Mouse (Mus musculus): ENCODE results near the gene Pcyox1. TPM values are rescaled to one million over a fixed set of nuclear protein-coding genes. Genes with fewer than 3 reads are reported as not detected.

The Pcyox1 gene
- polyA plus RNA-seq, 1 experiment from 2014 or later = 119 TPM

DNA sequence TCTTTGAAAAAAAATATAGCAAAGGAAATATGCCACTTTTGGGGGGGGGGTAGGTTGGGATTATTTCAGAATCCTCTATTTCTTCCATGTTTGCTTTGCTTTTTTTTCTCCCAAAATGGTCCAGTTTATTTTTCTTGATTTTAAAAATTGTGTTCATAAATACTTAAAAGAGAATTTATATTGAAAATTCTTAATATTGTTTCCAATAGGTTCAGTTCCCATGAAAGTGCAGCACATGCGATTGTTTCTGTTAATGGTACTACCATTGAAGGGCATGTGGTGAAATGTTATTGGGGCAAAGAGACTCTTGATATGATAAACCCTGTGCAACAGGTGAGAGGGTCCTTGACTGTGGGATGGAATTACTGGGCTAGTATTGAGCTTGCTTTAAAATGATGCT is 29.4 kb upstream of the Pcyox1 start, which contains the start of gene Gm44790:
TSS of gene Gm44790 (plus strand) at position 301 of the 400 bp plus-strand sequence.
- Histone ChIP-seq H3K27ac (ENCODE audit: low read length) (no peak within 1 kb of the TSS), H3K4me1 (ENCODE audit: control insufficient read depth, insufficient read depth, low read length) (no peaks in the 10 kb centered on the region), H3K36me3 (ENCODE audit: control insufficient read depth, insufficient read depth, low read length) (peaks cover 14% of the 10 kb centered on the region; the same call in 1 of the 2 replicates), H3K27me3 (ENCODE audit: control insufficient read depth, insufficient read depth, low read length) (no peaks in the 10 kb centered on the region), H3K4me2 (ENCODE audit: low read depth, low read length) (no peak within 1 kb of the TSS), H3K9me3 (replicated peaks; ENCODE audit: control insufficient read depth, low read length) (no peaks in the 10 kb centered on the region), H3K4me3 (replicated peaks; ENCODE audit: low read length) (no peak within 1 kb of the TSS), H3K9ac (ENCODE audit: low read length) (no peak within 1 kb of the TSS)
- ATAC-seq (ENCODE audit: insufficient read depth, low FRiP score) = no peak
- 98% methylated on average over 1 of the region's 1 CpGs for WGBS

DNA sequence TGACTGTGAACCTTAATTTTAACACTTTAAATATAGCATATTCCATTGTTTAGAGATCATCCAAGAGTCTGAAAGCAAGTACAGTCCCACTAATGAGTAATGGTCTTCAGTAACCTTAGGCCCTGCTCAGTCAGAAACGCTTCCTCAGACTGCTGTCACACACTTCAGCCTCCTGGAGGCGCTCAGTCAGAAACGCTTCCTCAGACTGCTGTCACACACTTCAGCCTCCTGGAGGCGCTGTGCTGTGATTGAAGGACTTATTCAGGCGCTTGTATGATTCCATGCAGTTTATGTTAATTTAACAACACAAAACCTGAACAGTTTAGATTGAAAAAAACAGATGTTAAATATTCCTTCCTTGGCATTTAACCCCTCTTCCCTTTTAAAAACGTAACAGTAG is 23.5 kb upstream of the Pcyox1 start:
- 77% methylated on average over 6 of the region's 6 CpGs for WGBS

DNA sequence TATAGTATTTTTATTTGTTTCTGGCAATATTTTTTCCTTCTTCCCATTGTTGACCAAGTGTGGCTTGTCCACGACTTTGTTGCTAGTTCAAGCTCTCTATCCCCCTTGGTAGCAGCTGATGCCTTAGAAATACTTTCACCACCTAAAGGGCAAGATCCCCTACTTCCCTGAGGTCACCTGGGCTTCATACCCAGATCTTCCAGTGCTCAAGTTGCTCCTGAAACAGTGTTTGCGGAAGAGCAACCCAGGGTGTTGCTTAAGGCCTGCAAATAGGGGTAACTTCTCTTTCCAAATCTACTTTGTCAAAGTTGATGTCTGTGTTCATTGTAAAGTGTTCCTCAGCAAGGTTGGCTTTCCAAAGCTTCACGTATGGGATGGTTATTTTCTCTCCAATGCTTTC is 22.3 kb upstream of the Pcyox1 start:
- Histone ChIP-seq H3K9ac (ENCODE audit: low read length) (no peak overlapping the region), H3K4me2 (ENCODE audit: low read depth, low read length) (no peak overlapping the region), H3K4me1 (ENCODE audit: control insufficient read depth, insufficient read depth, low read length) (no peaks in the 10 kb centered on the region), H3K36me3 (ENCODE audit: control insufficient read depth, insufficient read depth, low read length) (peaks cover 25% of the 10 kb centered on the region; the same call in 1 of the 2 replicates), H3K27me3 (ENCODE audit: control insufficient read depth, insufficient read depth, low read length) (no peaks in the 10 kb centered on the region), H3K9me3 (replicated peaks; ENCODE audit: control insufficient read depth, low read length) (no peaks in the 10 kb centered on the region), H3K27ac (ENCODE audit: low read length) (no peak overlapping the region), H3K4me3 (replicated peaks; ENCODE audit: low read length) (no peak overlapping the region)
- 89% methylated on average over 3 of the region's 3 CpGs for WGBS
- no peak for ATAC-seq (ENCODE audit: insufficient read depth, low FRiP score)

More for the DNA sequence above, 23.5 kb upstream of the Pcyox1 start:
- no peak overlapping the region for H3K27ac ChIP-seq (ENCODE audit: low read length)
- ATAC-seq (ENCODE audit: insufficient read depth, low FRiP score) = no peak
- no peaks in the 10 kb centered on the region for H3K9me3 ChIP-seq (replicated peaks; ENCODE audit: control insufficient read depth, low read length)
- no peaks in the 10 kb centered on the region for H3K27me3 ChIP-seq (ENCODE audit: control insufficient read depth, insufficient read depth, low read length)
- H3K9ac ChIP-seq (ENCODE audit: low read length) = no peak overlapping the region
- no peaks in the 10 kb centered on the region for H3K4me1 ChIP-seq (ENCODE audit: control insufficient read depth, insufficient read depth, low read length)
- no peak overlapping the region for H3K4me2 ChIP-seq (ENCODE audit: low read depth, low read length)
- no peak overlapping the region for H3K4me3 ChIP-seq (replicated peaks; ENCODE audit: low read length)
- H3K36me3 ChIP-seq (ENCODE audit: control insufficient read depth, insufficient read depth, low read length) = peaks cover 29% of the 10 kb centered on the region; the same call in 1 of the 2 replicates

DNA sequence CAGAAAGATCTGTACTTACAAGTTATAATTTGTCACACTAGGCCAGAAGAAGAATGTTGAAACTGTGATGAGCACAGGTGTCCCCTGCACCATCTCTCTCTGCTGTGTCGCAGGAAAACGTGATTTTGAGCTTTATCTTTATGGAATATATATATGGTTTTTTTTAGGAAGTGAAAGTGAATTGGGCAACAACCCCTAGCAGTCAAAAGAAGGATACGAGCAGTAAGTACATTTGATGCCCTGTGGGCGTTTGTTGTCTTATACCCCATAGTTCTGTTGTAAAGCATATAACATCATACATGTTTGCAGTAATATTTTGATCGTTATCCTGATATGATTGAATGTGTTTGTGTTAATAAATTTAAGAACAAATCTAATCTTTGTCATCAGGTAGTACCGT is 21.8 kb upstream of the Pcyox1 start:
- no peak overlapping the region for H3K4me2 ChIP-seq (ENCODE audit: low read depth, low read length)
- H3K27me3 ChIP-seq (ENCODE audit: control insufficient read depth, insufficient read depth, low read length) = no peaks in the 10 kb centered on the region
- no peak for ATAC-seq (ENCODE audit: insufficient read depth, low FRiP score)
- WGBS = 88% methylated on average over 6 of the region's 6 CpGs
- H3K36me3 ChIP-seq (ENCODE audit: control insufficient read depth, insufficient read depth, low read length) = peaks cover 25% of the 10 kb centered on the region; the same call in 1 of the 2 replicates
- no peak overlapping the region for H3K27ac ChIP-seq (ENCODE audit: low read length)
- no peaks in the 10 kb centered on the region for H3K4me1 ChIP-seq (ENCODE audit: control insufficient read depth, insufficient read depth, low read length)
- no peaks in the 10 kb centered on the region for H3K9me3 ChIP-seq (replicated peaks; ENCODE audit: control insufficient read depth, low read length)
- no peak overlapping the region for H3K9ac ChIP-seq (ENCODE audit: low read length)
- H3K4me3 ChIP-seq (replicated peaks; ENCODE audit: low read length) = no peak overlapping the region

DNA sequence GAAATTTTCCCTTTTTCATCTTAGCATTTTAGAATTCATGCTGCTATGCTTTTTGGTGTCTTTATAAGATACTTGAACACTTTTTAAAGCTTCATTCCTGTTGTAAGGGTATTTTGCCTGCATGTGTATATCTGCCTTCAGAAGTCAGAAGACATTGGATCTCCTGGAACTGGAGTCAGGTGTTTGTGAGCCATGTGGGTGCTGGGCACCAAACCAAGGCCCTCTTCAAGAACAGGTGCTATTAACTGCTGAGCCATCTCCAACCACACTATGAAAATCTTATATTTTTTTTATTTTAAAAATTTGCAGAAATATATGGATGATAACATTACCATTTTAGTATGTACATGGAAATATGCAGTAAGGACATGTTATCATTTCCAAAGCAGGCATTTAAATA is 9.4 kb upstream of the Pcyox1 start:
- no peaks in the 10 kb centered on the region for H3K27me3 ChIP-seq (ENCODE audit: control insufficient read depth, insufficient read depth, low read length)
- no peaks in the 10 kb centered on the region for H3K36me3 ChIP-seq (ENCODE audit: control insufficient read depth, insufficient read depth, low read length)
- no peak overlapping the region for H3K27ac ChIP-seq (ENCODE audit: low read length)
- H3K4me1 ChIP-seq (ENCODE audit: control insufficient read depth, insufficient read depth, low read length) = peaks cover 10% of the 10 kb centered on the region; the same call in 1 of the 2 replicates
- no peak overlapping the region for H3K4me3 ChIP-seq (replicated peaks; ENCODE audit: low read length)
- H3K4me2 ChIP-seq (ENCODE audit: low read depth, low read length) = peak overlapping the region; percentile 34; the same call in 1 of the 2 replicates
- no peak overlapping the region for H3K9ac ChIP-seq (ENCODE audit: low read length)
- no peak for ATAC-seq (ENCODE audit: insufficient read depth, low FRiP score)
- H3K9me3 ChIP-seq (replicated peaks; ENCODE audit: control insufficient read depth, low read length) = no peaks in the 10 kb centered on the region

DNA sequence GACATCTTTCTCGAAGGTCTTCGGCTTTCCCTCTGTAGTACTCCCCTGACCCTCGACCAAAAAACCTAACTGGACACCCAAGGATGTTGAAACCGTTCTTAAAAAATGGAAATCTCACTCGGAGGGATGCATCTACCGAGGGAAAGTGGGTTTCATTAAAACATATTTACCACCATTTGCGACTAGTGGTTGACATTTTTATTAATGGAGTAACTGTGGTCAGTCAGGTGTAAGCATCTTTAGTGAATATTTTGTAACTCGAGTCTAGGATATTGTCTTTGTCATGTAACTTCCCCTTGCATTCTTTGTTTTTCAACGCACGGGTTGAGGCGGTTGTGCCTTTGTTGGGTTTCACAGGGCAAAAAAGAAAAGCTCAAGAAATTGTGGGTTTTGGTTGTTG is 8.0 kb upstream of the Pcyox1 start:
- ATAC-seq (ENCODE audit: insufficient read depth, low FRiP score) = no peak
- peak overlapping the region; percentile 98 for H3K9ac ChIP-seq (ENCODE audit: low read length)
- H3K4me3 ChIP-seq (replicated peaks; ENCODE audit: low read length) = peak overlapping the region; percentile 87
- H3K4me1 ChIP-seq (ENCODE audit: control insufficient read depth, insufficient read depth, low read length) = peaks cover 14% of the 10 kb centered on the region; the same call in 1 of the 2 replicates
- no peaks in the 10 kb centered on the region for H3K36me3 ChIP-seq (ENCODE audit: control insufficient read depth, insufficient read depth, low read length)
- H3K27me3 ChIP-seq (ENCODE audit: control insufficient read depth, insufficient read depth, low read length) = no peaks in the 10 kb centered on the region
- H3K9me3 ChIP-seq (replicated peaks; ENCODE audit: control insufficient read depth, low read length) = no peaks in the 10 kb centered on the region
- H3K27ac ChIP-seq (ENCODE audit: low read length) = peak overlapping the region; percentile 100
- WGBS = under 1% methylated on average over 11 of the region's 11 CpGs
- H3K4me2 ChIP-seq (ENCODE audit: low read depth, low read length) = peak overlapping the region; percentile 69

DNA sequence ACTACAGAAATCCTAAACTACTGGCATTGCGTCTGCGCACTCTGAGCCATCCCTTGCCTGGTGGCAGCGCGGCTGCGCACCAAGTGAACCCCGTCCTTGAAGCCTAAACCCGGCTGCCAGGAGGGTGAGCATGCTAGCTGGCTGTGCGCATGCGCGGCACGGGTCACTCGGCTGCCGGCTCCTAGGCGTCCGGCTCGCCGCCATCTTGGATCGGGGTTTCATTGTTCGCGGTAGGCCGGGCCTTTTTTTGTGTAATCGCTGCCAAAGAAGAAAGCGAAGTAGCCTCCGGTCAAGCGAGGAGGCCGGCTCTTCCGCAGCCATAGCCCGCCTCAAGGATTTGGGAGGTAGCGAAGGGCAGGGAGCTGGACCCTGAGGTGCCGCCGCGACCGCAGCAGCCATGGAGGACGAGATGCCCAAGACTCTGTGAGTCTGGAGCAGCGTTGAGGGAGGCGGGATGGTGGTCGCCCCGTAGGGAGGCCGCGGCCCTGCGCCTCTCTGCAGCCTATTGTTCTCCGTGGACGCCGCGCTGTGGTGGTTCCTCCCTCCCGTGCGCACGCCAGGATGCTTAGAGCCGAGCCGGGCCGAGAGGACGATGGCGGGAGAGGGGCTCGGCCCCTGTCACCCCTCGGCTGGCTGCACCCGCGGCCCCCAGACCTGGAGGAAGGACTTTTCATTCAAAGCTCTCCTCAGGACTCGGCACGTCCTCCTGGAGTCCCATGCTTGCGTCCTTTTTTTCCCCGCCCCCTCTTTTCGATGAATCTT is 7.3 kb upstream of the Pcyox1 start, which contains the start of gene Tia1:
TSS of gene Tia1 (plus strand) at position 120 of the 762 bp plus-strand sequence.
- Histone ChIP-seq H3K36me3 (ENCODE audit: control insufficient read depth, insufficient read depth, low read length) (no peaks in the 10 kb centered on the region), H3K9me3 (replicated peaks; ENCODE audit: control insufficient read depth, low read length) (no peaks in the 10 kb centered on the region), H3K27me3 (ENCODE audit: control insufficient read depth, insufficient read depth, low read length) (no peaks in the 10 kb centered on the region), H3K4me1 (ENCODE audit: control insufficient read depth, insufficient read depth, low read length) (peaks cover 12% of the 10 kb centered on the region; the same call in 1 of the 2 replicates), H3K4me3 (replicated peaks; ENCODE audit: low read length) (peak within 1 kb of the TSS; percentile 87), H3K4me2 (ENCODE audit: low read depth, low read length) (peak within 1 kb of the TSS; percentile 69), H3K9ac (ENCODE audit: low read length) (peak within 1 kb of the TSS; percentile 98), H3K27ac (ENCODE audit: low read length) (peak within 1 kb of the TSS; percentile 100)
- WGBS = under 1% methylated on average over 62 of the region's 62 CpGs
- peak; percentile 96 for ATAC-seq (ENCODE audit: insufficient read depth, low FRiP score)

DNA sequence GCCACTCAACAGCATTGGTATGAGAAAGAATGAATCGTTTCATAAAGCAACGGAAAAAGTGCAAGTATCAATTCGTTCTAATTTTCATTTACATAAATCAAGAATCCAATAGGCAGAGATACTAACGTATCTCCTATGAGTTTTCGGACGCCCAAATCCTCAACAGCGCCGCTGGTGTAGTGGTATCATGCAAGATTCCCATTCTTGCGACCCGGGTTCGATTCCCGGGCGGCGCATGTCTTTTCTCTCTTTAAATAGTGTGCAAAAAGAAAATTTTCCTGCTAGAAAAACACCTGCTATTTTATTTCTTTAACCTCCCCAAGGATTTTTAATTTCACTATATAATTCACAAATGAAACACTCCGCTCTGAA is 6.8 kb upstream of the Pcyox1 start:
- no peaks in the 10 kb centered on the region for H3K9me3 ChIP-seq (replicated peaks; ENCODE audit: control insufficient read depth, low read length)
- WGBS = under 1% methylated on average over 15 of the region's 15 CpGs
- H3K4me2 ChIP-seq (ENCODE audit: low read depth, low read length) = peak overlapping the region; percentile 69
- H3K4me3 ChIP-seq (replicated peaks; ENCODE audit: low read length) = peak overlapping the region; percentile 87
- no peaks in the 10 kb centered on the region for H3K36me3 ChIP-seq (ENCODE audit: control insufficient read depth, insufficient read depth, low read length)
- H3K27me3 ChIP-seq (ENCODE audit: control insufficient read depth, insufficient read depth, low read length) = no peaks in the 10 kb centered on the region
- H3K27ac ChIP-seq (ENCODE audit: low read length) = peak overlapping the region; percentile 100
- peaks cover 12% of the 10 kb centered on the region; the same call in 1 of the 2 replicates for H3K4me1 ChIP-seq (ENCODE audit: control insufficient read depth, insufficient read depth, low read length)
- H3K9ac ChIP-seq (ENCODE audit: low read length) = peak overlapping the region; percentile 98
- peak; percentile 75; the same call in 1 of the 2 replicates for ATAC-seq (ENCODE audit: insufficient read depth, low FRiP score)

Measured in stomach, embryonic 16.5 days (tissue).